Mouse (Mus musculus): ENCODE measurements around the gene Ltbp1.

The Ltbp1 gene

GRCm38 (mm10) chr17:75180301-75180700 lies 174.9 kb downstream of the Ltbp1 start:
- DNase-seq = no peak

GRCm38 (mm10) chr17:75180956-75181588 lies 175.7 kb downstream of the Ltbp1 start:
- peak; percentile 55 to 66 for DNase-seq

- DNase-seq = no peak
Observed at GRCm38 (mm10) chr17:75182319-75183001, 177.1 kb downstream of the Ltbp1 start.

- DNase-seq = no peak
Observed at GRCm38 (mm10) chr17:75186732-75187509, 181.6 kb downstream of the Ltbp1 start.

- DNase-seq = no peak
Observed at GRCm38 (mm10) chr17:75196952-75197351, 191.6 kb downstream of the Ltbp1 start.

- no peak for DNase-seq
Observed at GRCm38 (mm10) chr17:75198767-75199166, 193.4 kb downstream of the Ltbp1 start.

GRCm38 (mm10) chr17:75199694-75200093 lies 194.3 kb downstream of the Ltbp1 start:
- peak in 1 of 2 experiments; percentile 22 for DNase-seq

GRCm38 (mm10) chr17:75202314-75202713 lies 196.9 kb downstream of the Ltbp1 start:
- DNase-seq = no peak

- DNase-seq = no peak
Observed at GRCm38 (mm10) chr17:75204065-75204464, 198.7 kb downstream of the Ltbp1 start.

GRCm38 (mm10) chr17:75206281-75206680 lies 200.9 kb downstream of the Ltbp1 start:
- DNase-seq = no peak

- DNase-seq = no peak
Observed at GRCm38 (mm10) chr17:75208164-75208698, 202.9 kb downstream of the Ltbp1 start.

GRCm38 (mm10) chr17:75210526-75210925 lies 205.2 kb downstream of the Ltbp1 start:
- no peak for DNase-seq

GRCm38 (mm10) chr17:75216362-75216761 lies 211.0 kb downstream of the Ltbp1 start:
- no peak for DNase-seq

- DNase-seq = no peak
Observed at GRCm38 (mm10) chr17:75218700-75219099, 213.3 kb downstream of the Ltbp1 start.

GRCm38 (mm10) chr17:75228321-75228720 lies 223.0 kb downstream of the Ltbp1 start:
- no peak for DNase-seq

GRCm38 (mm10) chr17:75233206-75233605 lies 227.8 kb downstream of the Ltbp1 start:
- no peak for DNase-seq

- DNase-seq = no peak
Observed at GRCm38 (mm10) chr17:75233923-75234322, 228.6 kb downstream of the Ltbp1 start.

- peak in 1 of 2 experiments; percentile 26 for DNase-seq
Observed at GRCm38 (mm10) chr17:75235781-75236180, 230.4 kb downstream of the Ltbp1 start.

- DNase-seq = no peak
Observed at GRCm38 (mm10) chr17:75236543-75236942, 231.2 kb downstream of the Ltbp1 start.

GRCm38 (mm10) chr17:75237456-75237855 lies 232.1 kb downstream of the Ltbp1 start:
- no peak for DNase-seq

GRCm38 (mm10) chr17:75238655-75239054 lies 233.3 kb downstream of the Ltbp1 start:
- no peak for DNase-seq

GRCm38 (mm10) chr17:75239545-75239944 lies 234.2 kb downstream of the Ltbp1 start:
- no peak for DNase-seq

GRCm38 (mm10) chr17:75242086-75242485 lies 236.7 kb downstream of the Ltbp1 start:
- DNase-seq = no peak
